Mouse (Mus musculus): ENCODE results near the gene Car6. TPM values are rescaled to one million over a fixed set of nuclear protein-coding genes. Genes with fewer than 3 reads are reported as not detected.

Gene Car6
- polyA plus RNA-seq, 1 experiment from 2014 or later, result 0.23 TPM

DNA sequence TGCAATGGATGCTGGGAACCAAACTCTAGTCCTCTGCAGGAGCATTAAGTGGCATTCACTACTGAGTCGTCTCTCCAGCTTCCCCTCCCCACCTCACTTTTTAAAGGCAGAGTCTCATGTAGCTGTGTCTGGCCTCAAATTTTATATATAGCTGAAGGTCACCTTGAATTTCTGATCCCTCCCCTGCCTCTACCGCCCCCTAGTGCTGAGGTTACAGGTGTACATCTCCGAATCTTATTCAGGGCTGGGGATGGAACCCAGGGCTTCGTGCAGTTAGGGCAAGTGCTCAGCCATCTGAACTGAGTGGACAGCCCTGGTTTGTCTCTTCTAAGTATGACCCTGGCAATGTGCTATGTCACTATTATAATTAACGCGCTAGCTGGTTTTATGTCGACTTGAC lies 50.1 kb downstream of the Car6 start:
- no peaks in the 10 kb centered on the region for H3K4me1 ChIP-seq
- no peaks in the 10 kb centered on the region for H3K36me3 ChIP-seq
- no peak for ATAC-seq (ENCODE audit: insufficient number of reproducible peaks, insufficient read depth, low FRiP score, low TSS enrichment)
- H3K27me3 ChIP-seq, result no peaks in the 10 kb centered on the region
- H3K4me2 ChIP-seq (replicated peaks), result no peak overlapping the region
- no peak overlapping the region for H3K27ac ChIP-seq
- no peak overlapping the region for H3K9ac ChIP-seq
- no peaks in the 10 kb centered on the region; the same call in 1 of the 2 replicates for H3K9me3 ChIP-seq
- 81% methylated on average over 7 of the region's 7 CpGs for WGBS
- H3K4me3 ChIP-seq, result no peak overlapping the region

GRCm38 (mm10) chr4:150146286-150146685 lies 54.8 kb downstream of the Car6 start:
- Histone ChIP-seq H3K27me3 (no peaks in the 10 kb centered on the region), H3K9me3 (no peaks in the 10 kb centered on the region; the same call in 1 of the 2 replicates), H3K27ac (no peak overlapping the region), H3K4me2 (replicated peaks) (no peak overlapping the region), H3K36me3 (no peaks in the 10 kb centered on the region; the same call in 1 of the 2 replicates), H3K9ac (no peak overlapping the region), H3K4me3 (no peak overlapping the region), H3K4me1 (no peaks in the 10 kb centered on the region)
- WGBS, result 49% methylated on average over 4 of the region's 4 CpGs
- ATAC-seq (ENCODE audit: insufficient number of reproducible peaks, insufficient read depth, low FRiP score, low TSS enrichment), result no peak

- no peak overlapping the region; the same call in 1 of the 2 replicates for H3K4me2 ChIP-seq (replicated peaks)
- ATAC-seq (ENCODE audit: insufficient number of reproducible peaks, insufficient read depth, low FRiP score, low TSS enrichment), result no peak
- 19% methylated on average over 12 of the region's 12 CpGs for WGBS
Measured at GRCm38 (mm10) chr4:150144242-150144641, 56.9 kb downstream of the Car6 start.

DNA sequence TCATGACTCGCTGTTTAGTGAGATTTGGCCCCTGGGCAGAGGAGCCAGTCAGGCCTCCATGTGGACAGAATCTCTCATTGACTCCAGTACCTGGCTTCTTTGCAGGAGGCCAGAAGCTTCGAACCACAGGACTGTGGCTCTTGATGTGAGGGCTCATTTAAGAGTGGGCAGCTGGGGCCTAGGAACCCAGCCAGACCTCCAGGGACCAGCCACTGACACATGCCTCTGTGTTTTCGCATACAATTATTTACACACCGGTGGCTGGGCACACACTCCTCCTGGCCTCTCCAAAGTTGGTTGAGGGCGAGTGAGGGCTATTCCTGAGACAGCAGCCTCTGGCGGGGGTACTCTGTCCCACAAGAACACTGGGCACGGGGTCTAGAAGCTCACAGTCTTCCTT lies 60.8 kb downstream of the Car6 start:
- WGBS, result 79% methylated on average over 7 of the region's 7 CpGs
- ATAC-seq (ENCODE audit: insufficient number of reproducible peaks, insufficient read depth, low FRiP score, low TSS enrichment), result no peak
- Histone ChIP-seq H3K4me1 (peaks cover 3% of the 10 kb centered on the region; the same call in 1 of the 2 replicates), H3K36me3 (no peaks in the 10 kb centered on the region; the same call in 1 of the 2 replicates), H3K4me3 (no peak overlapping the region), H3K4me2 (replicated peaks) (no peak overlapping the region), H3K9me3 (no peaks in the 10 kb centered on the region), H3K27me3 (no peaks in the 10 kb centered on the region), H3K9ac (0 out of 2 replicates have a peak overlapping the region, but pooled peaks have one; percentile 2), H3K27ac (no peak overlapping the region)

More at GRCm38 (mm10) chr4:150144242-150144641, 56.9 kb downstream of the Car6 start:
- no peaks in the 10 kb centered on the region for H3K27me3 ChIP-seq
- no peak overlapping the region for H3K9ac ChIP-seq
- no peak overlapping the region for H3K27ac ChIP-seq
- H3K9me3 ChIP-seq, result no peaks in the 10 kb centered on the region; the same call in 1 of the 2 replicates
- no peaks in the 10 kb centered on the region for H3K4me1 ChIP-seq
- H3K4me3 ChIP-seq, result no peak overlapping the region
- no peaks in the 10 kb centered on the region; the same call in 1 of the 2 replicates for H3K36me3 ChIP-seq

DNA sequence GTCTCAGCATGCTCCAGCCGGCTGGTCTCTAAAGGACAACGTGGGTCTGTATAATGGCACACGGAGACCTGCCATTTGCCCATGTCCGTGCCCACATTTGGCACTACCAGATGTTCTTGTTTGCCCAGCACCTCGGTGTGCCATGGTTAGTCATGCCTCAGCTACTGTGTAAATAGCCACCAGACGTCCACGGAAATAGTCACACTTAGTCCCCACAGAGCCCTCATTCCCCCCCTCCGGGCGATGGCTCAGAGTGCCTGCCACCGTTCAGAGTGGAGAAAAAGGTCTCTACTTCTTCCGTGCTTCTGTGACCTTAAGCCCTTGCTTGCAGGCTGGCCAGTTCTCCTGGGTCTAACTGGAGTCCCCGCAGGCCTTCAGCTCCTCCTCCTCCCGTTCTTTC lies 62.0 kb downstream of the Car6 start:
- Histone ChIP-seq H3K4me2 (replicated peaks) (no peak overlapping the region), H3K4me3 (no peak overlapping the region), H3K4me1 (peaks cover 3% of the 10 kb centered on the region; the same call in 1 of the 2 replicates), H3K9me3 (no peaks in the 10 kb centered on the region), H3K36me3 (no peaks in the 10 kb centered on the region; the same call in 1 of the 2 replicates), H3K27ac (no peak overlapping the region), H3K27me3 (no peaks in the 10 kb centered on the region), H3K9ac (no peak overlapping the region)
- ATAC-seq (ENCODE audit: insufficient number of reproducible peaks, insufficient read depth, low FRiP score, low TSS enrichment), result no peak
- 67% methylated on average over 13 of the region's 13 CpGs for WGBS

DNA sequence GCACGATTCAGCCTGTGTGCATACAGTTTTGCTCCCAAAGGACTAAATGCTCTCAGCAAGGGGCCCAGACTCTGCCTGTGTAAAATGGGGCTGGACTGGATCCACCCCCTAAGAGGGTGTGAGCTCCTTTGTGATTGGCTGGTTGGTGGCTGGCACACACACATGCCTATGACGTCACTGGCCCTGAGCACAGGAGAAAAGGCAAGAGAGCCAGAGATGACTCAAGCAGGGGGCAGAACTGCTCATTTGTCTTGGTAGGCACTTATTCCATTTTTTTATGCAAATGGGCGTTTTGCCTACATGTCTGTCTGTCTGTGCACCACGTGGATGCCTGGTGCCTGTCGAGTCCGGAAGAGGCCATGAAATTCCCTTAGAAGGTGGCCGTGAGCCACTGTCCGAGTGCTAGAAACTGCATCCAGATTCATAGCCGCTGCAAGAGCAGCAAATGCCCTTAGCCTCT lies 63.0 kb downstream of the Car6 start:
- Histone ChIP-seq H3K4me2 (replicated peaks) (peak overlapping the region; percentile 24), H3K27ac (no peak overlapping the region), H3K9ac (no peak overlapping the region), H3K9me3 (no peaks in the 10 kb centered on the region), H3K36me3 (no peaks in the 10 kb centered on the region), H3K4me1 (peaks cover 4% of the 10 kb centered on the region), H3K27me3 (no peaks in the 10 kb centered on the region), H3K4me3 (peak overlapping the region; percentile 16)
- ATAC-seq (ENCODE audit: insufficient number of reproducible peaks, insufficient read depth, low FRiP score, low TSS enrichment), result 0 out of 2 replicates have a peak, but pooled peaks have one; percentile 57
- WGBS, result 19% methylated on average over 9 of the region's 9 CpGs

DNA sequence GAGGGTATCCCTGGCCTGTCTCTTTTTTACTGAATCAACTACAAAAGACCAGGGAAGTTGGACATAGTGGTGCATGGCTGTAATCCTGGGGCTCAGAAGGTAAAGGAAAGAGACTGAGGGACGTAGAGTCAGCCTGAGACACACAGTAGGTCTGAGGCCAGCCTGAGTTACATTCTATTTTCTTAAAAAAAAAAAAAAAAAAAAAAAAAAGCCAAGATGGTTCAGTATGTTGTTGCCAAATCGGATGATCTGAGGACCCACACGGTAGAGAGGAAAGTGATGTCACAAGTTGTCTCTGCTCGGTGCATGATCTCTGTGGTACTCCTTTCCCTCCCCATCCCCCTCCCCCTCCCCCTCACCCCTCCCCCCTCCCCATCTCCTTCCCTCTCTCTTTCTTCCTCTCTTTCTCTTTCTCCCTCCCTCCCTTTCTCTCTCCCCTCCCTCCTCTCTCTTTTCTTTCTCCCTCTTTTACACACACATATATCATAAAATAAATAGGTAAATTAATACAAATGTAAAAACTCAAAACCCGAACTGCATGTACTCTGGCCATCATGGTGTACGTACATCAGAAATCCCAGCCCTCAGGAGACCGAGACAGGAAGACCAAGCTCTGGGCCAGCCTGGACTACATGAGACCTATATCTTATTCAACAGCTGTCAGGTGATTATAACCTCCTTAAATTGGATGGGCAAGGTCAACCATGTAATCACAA lies 63.6 kb downstream of the Car6 start:
- H3K4me1 ChIP-seq, result peaks cover 9% of the 10 kb centered on the region

More for the DNA sequence above, 63.6 kb downstream of the Car6 start:
- Histone ChIP-seq H3K27me3 (no peaks in the 10 kb centered on the region), H3K27ac (no peak overlapping the region), H3K4me3 (no peak overlapping the region), H3K9ac (no peak overlapping the region), H3K36me3 (no peaks in the 10 kb centered on the region), H3K4me2 (replicated peaks) (no peak overlapping the region), H3K9me3 (no peaks in the 10 kb centered on the region)
- ATAC-seq (ENCODE audit: insufficient number of reproducible peaks, insufficient read depth, low FRiP score, low TSS enrichment), result no peak
- WGBS, result 80% methylated on average over 7 of the region's 7 CpGs

Other genes starting within 250 kb of the Car6 start
- 21.0 and 22.6 TPM in 2 replicates for gene Spsb1, start 246.3 kb downstream of the Car6 start, polyA plus RNA-seq (2016; fragmentation: Nextera tagmentation; extraction: Ambion mirVana)
- 7.4 and 8.4 TPM in 2 replicates for gene H6pd, start 192.3 kb downstream of the Car6 start, polyA plus RNA-seq (2016; fragmentation: Nextera tagmentation; extraction: Ambion mirVana)
- gene Gpr157, start 114.0 kb downstream of the Car6 start, polyA plus RNA-seq (2016; fragmentation: Nextera tagmentation; extraction: Ambion mirVana), result 0.75 and 1.1 TPM in 2 replicates
- gene Slc2a5, start 82.0 kb downstream of the Car6 start, polyA plus RNA-seq (2016; fragmentation: Nextera tagmentation; extraction: Ambion mirVana), result 1.0 and 1.3 TPM in 2 replicates
- gene Slc2a7, start 52.4 kb downstream of the Car6 start, polyA plus RNA-seq (2016; fragmentation: Nextera tagmentation; extraction: Ambion mirVana), result not detected in 2 replicates
- 1,519 and 1,577 TPM in 2 replicates for gene Eno1, start 35.4 kb upstream of the Car6 start, polyA plus RNA-seq (2016; fragmentation: Nextera tagmentation; extraction: Ambion mirVana)
- 37.7 and 40.7 TPM in 2 replicates for gene Rere, start 80.3 kb upstream of the Car6 start, polyA plus RNA-seq (2016; fragmentation: Nextera tagmentation; extraction: Ambion mirVana)

Measured in embryonic facial prominence, embryonic 12.5 days (tissue).